Mouse (Mus musculus): ENCODE results near the gene Bcl6b. TPM values are rescaled to one million over a fixed set of nuclear protein-coding genes. Genes with fewer than 3 reads are reported as not detected.

Gene Bcl6b
- total RNA-seq, 2 experiments from 2014 or later = 1.4 to 2.6 TPM

DNA sequence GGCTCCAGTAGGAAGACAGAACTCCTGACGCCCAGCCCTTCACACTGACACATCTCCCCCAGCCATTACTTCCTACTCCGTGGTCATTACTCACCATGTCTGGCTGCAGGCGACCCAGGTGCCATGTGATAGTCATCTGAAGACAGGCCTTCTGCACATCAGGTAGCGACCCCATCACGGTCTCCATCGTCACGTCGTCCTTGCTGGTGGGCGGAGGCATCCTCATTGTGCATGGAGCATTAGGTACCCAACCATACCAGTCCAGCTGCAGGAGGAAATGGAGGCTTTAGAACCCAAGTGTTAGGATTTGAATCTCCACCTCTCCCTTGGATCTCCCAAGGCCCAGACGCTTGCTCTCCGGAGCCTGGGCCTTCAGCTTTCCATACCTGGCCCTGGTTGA lies 13.0 kb upstream of the Bcl6b start:
- Histone ChIP-seq H3K4me3 (no peak overlapping the region), H3K27ac (no peak overlapping the region)
- intact Hi-C loops (cut with DNase I) = no loop called here
- no peak for DNase-seq
- TF ChIP-seq CTCF (IDR thresholded peaks at IDR 0.05) = no peak

DNA sequence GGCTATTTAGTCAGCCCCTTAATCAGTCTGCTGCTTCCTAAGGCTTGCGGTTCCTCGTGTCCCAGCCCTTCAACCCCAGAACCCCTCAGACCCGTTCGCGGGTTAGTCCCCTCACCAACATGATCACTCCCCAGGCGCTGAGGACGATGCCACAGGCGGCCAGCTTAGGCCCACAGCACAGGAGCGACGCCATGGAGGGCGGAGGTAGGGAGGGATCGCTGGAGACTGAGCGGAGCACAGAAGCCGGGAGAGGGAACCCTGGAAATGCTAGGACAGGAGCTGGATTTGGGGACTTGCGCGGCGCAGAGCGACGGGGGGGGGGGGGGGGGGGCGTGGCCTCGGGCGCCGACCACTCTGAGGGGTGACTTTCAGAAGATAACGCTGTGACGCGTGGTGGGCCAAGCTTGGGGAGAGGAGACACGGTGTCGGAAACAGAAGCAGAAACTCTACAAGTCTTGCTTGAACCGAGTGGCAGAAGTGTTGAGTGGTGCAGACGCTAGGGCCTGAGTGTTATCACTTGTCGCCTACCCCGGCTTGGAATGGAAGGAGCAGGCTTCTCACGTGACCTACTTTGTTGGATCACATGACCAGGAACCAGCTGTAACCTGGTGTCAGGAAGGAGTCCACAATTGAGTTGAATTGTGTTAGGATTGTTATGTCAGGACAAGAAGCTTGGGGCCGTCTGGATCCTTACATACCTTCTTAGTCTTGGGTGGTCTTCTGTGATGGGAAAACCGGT lies 10.1 kb upstream of the Bcl6b start, which contains the start of the genes Gm21988 and Rnasek:
Gene Gm21988 (minus strand): TSS at position 290 of the 739 bp plus-strand sequence.
Gene Rnasek (minus strand): TSS at position 302 of the 739 bp plus-strand sequence.
- H3K4me3 ChIP-seq = peak within 1 kb of the TSS; percentile 99
- intact Hi-C loops (cut with DNase I) = no loop called here
- peak; percentile 75 for DNase-seq
- H3K27ac ChIP-seq = peak within 1 kb of the TSS; percentile 97
- TF ChIP-seq CTCF (IDR thresholded peaks at IDR 0.05) = no peak

DNA sequence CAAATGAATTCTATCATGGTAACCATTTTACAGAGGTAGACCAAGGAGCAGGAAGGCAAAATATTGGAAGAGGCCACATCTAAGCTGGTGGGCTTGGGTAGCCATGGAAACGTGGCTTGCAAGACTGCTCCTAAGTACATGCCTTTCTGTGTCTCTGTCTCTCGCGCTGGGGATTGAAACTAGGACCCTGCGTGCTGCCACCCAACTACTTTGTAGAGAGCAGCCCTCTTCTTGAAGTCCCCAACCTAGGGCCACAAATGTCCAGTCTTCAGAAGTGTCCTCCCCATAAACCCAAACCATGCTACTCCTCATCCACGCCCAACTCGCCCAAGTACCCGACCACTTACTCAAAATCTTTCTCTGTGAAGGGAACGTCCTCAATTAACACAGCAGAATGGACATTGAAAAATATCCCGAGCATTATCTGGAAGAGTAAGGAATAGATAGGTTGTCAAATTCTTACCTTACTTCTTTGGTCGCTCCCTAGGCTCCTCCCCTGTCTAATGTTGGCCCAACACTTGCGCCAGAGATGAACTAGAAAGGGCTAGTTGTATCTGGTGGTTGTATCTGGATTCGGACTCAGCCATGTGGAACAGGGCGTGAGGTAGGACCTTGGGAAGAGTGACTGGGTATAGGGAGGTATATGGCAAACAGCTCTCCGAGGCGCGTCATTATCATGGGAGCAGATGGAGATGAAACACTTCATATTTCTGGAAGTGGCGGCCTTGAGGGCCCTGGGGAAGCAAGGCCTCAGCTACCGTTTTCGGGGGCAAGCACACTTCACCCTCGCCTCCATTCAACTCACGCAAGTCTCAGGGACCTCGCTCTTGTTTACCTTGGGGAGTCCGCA lies 9.2 kb upstream of the Bcl6b start:
- H3K27ac ChIP-seq = peak overlapping the region; percentile 97
- TF ChIP-seq CTCF (IDR thresholded peaks at IDR 0.05) = no peak
- peak overlapping the region; percentile 99 for H3K4me3 ChIP-seq
- peak; percentile 40 for DNase-seq
- intact Hi-C loops (cut with DNase I) = no loop called here

DNA sequence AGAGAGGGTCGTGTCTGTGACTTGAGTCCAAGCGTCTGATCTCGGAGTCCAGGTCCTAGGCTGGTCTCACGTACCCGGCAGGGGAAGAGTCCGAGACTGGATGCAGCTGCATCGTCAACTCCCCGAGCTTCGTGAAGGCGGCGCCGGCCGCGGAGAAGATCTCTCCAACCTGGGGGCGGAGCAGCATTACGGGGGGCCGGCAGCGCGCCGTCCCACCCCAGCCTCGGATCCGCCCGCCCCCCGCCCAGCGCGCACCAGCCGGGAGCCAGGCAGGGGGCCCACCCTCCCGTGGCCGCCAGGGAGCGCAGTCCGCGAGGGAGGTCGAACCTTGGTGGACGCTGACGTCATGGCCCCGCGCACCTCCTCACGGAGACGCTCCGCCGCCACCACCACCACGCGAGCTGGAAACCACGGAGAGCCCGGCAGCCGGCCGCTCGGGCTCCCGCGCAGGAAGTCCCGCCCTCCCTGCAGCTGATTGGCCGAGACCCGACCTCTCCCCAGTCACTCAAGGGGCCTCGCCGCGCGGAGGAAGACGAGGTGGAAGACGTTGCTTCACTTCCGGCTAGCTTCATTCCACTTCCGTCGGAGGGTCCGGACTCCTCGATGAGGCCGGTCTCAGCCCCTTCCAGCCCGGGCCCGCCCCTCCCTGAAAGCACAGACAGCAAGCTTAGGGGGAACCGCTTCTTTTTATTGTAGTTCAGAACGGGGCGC lies 8.0 kb upstream of the Bcl6b start, which contains the start of gene 0610010K14Rik:
Gene 0610010K14Rik (minus strand): TSS at position 458 of the 711 bp plus-strand sequence.
- Histone ChIP-seq H3K4me3 (peak within 1 kb of the TSS; percentile 99), H3K27ac (peak within 1 kb of the TSS; percentile 97)
- TF ChIP-seq CTCF (IDR thresholded peaks at IDR 0.05) = peak; percentile 76
- DNase-seq = peak; percentile 99
- intact Hi-C loops (cut with DNase I) = no loop called here

DNA sequence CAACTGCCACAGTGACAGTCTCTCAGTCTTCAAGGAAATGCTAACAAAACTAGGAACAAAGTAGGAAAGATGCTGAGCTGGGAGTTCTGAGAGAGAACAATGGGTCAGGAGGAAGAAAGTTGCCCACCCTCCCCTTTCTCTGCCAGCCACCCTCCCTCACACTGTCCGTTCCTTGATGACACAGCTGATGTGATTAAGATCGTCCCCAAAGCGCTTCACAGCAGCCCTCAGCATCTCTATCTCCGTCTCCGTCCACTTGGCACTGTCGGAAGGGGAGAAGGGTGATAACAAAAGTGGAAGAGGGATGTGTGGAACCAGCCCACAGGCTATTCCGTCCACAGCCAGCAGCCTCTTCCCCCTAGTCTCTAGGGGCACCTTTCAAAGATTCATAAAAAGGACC lies 7.1 kb upstream of the Bcl6b start:
- peak; percentile 20 for DNase-seq
- Histone ChIP-seq H3K27ac (peak overlapping the region; percentile 97), H3K4me3 (peak overlapping the region; percentile 99)
- TF ChIP-seq CTCF (IDR thresholded peaks at IDR 0.05) = no peak
- intact Hi-C loops (cut with DNase I) = no loop called here

DNA sequence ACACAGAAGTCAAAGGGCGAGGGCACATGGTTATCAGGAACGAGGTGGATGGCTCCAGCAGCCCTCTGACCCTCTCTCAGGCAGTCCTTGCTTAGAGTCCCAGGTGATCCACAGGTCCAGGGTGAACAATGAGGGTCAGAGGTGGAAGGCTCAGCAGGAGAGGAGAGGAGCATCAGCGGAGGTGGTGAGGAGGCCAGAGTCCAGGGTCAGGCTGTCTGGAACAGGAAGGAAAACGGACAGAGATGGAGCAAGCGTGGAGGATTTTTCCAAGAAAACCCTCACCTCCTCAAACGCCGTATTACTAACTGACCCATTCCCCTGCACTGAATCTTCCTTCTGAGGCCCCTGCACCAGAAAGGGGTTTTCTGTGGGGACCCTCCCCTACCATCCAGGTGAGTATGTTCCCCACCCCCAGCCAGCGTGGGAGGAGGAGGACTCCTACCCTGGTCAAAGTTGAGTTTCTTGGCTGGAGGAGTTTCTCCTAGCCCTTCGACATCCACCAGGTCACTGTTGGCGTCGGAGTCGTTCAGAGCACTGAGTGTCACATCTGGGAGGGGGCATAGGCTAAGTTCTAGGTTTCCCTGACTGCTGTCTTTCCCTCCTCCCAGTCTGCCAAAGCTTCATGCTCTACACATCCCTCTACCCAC lies 5.8 kb upstream of the Bcl6b start:
- no peak overlapping the region for H3K4me3 ChIP-seq
- TF ChIP-seq CTCF (IDR thresholded peaks at IDR 0.05) = no peak
- H3K27ac ChIP-seq = peak overlapping the region; percentile 92; the same call in 1 of the 2 replicates
- DNase-seq = peak; percentile 26
- intact Hi-C loops (cut with DNase I) = no loop called here

DNA sequence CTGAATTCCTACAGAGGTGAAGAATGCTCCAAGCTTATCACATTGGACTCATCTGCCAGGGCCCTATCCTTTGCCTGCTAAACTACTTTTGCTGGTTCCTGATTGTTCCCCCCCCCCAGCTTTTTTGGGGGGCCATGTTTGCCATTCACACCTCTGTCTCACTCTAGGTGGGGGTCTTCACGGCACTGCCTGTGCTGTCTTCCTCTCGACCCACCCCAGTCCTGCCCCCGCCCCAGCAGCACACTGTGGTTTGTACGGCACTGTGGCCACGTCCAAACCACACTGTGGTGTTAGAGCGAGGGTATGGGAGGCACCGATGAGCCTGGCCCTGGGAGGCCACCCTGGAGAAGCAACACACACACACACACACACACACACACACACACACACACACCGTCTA lies 4.9 kb upstream of the Bcl6b start:
- H3K4me3 ChIP-seq = peak overlapping the region; percentile 85
- intact Hi-C loops (cut with DNase I) = no loop called here
- peak; percentile 9 for DNase-seq
- TF ChIP-seq CTCF (IDR thresholded peaks at IDR 0.05) = no peak
- peak overlapping the region; percentile 92 for H3K27ac ChIP-seq

DNA sequence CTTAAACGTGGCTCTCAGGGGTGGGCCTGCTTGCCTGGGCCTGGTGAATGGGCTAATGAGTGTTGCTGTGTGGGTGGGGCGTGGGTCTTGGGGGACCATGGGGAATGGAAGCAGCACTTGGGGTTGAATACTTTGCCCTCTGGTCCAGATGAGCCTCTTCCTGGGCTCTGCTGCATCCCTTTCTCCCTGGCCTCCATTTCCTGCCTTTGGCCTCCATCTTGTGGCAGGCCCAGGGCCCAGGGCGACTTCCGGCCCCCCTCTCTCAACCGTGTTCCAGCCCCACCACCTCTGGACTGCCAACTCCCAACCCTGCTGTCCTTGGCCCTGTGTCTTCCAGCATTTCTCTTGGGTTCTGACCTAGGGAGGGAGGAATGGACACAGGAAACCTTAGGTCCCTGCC lies 4.4 kb upstream of the Bcl6b start:
- Histone ChIP-seq H3K27ac (peak overlapping the region; percentile 92), H3K4me3 (peak overlapping the region; percentile 85)
- intact Hi-C loops (cut with DNase I) = no loop called here
- DNase-seq = peak; percentile 78
- no peak for TF ChIP-seq CTCF (IDR thresholded peaks at IDR 0.05)

DNA sequence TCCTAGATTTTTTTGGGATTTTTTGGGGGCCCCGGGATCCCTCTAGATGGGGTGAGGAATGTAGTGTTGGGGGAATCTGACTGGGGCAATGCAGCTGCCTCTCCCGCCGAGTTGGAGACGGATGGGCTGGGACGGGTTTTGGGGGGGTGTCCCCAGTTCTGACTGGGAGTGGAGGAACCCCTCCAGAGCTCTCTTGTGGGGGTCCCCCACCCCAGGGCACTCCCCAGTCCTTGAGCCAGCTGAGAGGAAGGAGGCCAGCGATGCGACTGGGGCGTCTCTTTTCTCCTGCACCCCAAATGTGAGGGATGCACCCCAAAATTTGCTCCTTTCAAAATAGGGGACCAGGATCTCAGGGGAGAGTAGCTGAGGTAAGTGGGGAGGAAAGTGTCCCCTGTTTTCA lies 3.4 kb upstream of the Bcl6b start:
- peak overlapping the region; percentile 85 for H3K4me3 ChIP-seq
- DNase-seq = peak; percentile 55
- intact Hi-C loops (cut with DNase I) = no loop called here
- TF ChIP-seq CTCF (IDR thresholded peaks at IDR 0.05) = no peak
- peak overlapping the region; percentile 92 for H3K27ac ChIP-seq

DNA sequence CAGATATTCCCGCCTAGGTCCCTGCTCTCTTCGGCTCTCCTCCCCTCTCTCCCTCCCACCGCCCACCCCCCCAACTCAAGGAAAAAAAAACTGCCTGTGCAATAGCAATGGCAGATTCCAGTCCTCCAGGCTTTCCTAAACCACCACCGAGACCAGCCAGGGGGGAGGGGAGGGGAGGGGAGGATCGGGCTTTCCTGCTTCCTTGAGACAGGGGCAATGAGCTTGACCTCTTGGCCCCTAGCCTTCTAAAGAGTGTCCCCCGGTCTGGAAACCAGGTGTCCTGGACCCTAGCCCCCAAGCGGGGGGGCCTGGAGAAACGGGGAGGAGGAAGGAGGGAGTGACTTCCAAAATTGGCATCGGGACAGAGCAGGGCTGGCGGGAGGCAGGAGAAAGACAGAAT lies 2.9 kb upstream of the Bcl6b start:
- no peak for TF ChIP-seq CTCF (IDR thresholded peaks at IDR 0.05)
- H3K27ac ChIP-seq = peak overlapping the region; percentile 92

DNA sequence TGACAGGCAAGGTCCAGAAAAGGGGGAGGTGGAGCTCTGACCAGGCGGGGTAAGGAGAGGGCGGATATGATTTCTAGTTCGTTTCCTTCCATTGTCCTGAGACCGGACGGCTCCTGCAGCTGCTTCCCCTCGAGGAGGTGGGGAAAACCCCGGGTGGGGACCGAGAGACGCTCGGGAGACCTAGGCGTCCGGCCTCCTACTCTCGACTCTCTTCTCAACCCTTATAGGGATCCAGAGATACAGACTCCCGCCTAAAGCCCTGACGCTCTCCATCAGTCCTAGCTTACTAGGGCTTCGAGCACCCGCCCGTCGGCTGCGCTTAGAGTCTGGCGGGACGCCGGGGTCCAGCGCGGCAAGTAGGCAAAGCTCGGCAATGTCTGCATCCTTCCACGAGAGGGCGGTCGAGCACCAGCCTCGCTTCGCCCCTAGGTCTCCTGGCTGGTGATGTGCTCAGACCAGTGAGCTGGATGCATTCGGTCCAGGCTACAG lies 685 bp upstream of the Bcl6b start:
- Histone ChIP-seq H3K4me3 (peak overlapping the region; percentile 73), H3K27ac (peak overlapping the region; percentile 92)
- DNase-seq = peak; percentile 90
- TF ChIP-seq CTCF (IDR thresholded peaks at IDR 0.05) = peak; percentile 100
- intact Hi-C loops (cut with DNase I) = no loop called here

More for the DNA sequence above, 2.9 kb upstream of the Bcl6b start:
- DNase-seq = peak; percentile 68
- intact Hi-C loops (cut with DNase I) = no loop called here
- peak overlapping the region; percentile 85 for H3K4me3 ChIP-seq

DNA sequence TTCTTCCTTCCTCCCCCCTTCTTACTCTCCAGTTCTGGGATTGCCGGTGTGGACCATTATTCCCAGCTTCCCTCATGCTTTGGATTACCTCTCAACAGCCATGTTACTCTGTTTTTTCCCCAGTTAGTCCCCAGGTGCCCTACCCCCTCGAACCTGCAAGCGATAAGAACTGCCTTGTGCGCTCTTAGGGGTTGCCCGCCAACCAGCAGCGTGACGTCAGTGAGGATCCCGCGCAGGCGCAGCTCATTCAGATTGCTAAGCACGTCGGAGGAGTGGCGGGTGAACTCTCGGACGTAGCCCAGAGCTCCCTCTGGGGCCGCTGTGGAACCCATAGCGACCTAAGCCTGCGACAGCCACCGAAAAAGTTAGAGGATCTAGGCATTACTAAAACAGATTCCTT lies 770 bp downstream of the Bcl6b start:
- H3K4me3 ChIP-seq = peak overlapping the region; percentile 73
- DNase-seq = peak; percentile 85
- TF ChIP-seq CTCF (IDR thresholded peaks at IDR 0.05) = no peak
- intact Hi-C loops (cut with DNase I) = no loop called here
- peak overlapping the region; percentile 92 for H3K27ac ChIP-seq

All from gastrocnemius, adult 2 months (tissue).